Mouse (Mus musculus): ENCODE measurements around the gene Mib2. TPM values are rescaled to one million over a fixed set of nuclear protein-coding genes. Genes with fewer than 3 reads are reported as not detected.
"Not testable (repeated sequence)": the region's sequence is repeated elsewhere in the genome, so short reads cannot be mapped to it uniquely, and the experiment has no call there.

Mib2 gene
- polyA plus RNA-seq, 1 experiment from 2014 or later: 7.2 TPM

GRCm38 (mm10) chr4:155694482-155695401 is 25.7 kb upstream of the Mib2 start:
- no peaks in the 10 kb centered on the region for H3K36me3 ChIP-seq
- peak; percentile 21; the same call in 1 of the 2 replicates for ATAC-seq
- no peaks in the 10 kb centered on the region for H3K9me3 ChIP-seq (replicated peaks)
- H3K4me3 ChIP-seq: peak overlapping the region; percentile 61
- H3K27me3 ChIP-seq (replicated peaks): peaks cover 70% of the 10 kb centered on the region
- H3K9ac ChIP-seq: peak overlapping the region; percentile 58; the same call in 1 of the 2 replicates
- 0 out of 2 replicates have a peak overlapping the region, but pooled peaks have one; percentile 20 for H3K27ac ChIP-seq
- 1% methylated on average over 92 of the region's 92 CpGs for WGBS (ENCODE audit: insufficient replicate concordance)
- peak overlapping the region; percentile 82 for H3K4me2 ChIP-seq
- peaks cover 9% of the 10 kb centered on the region for H3K4me1 ChIP-seq

DNA sequence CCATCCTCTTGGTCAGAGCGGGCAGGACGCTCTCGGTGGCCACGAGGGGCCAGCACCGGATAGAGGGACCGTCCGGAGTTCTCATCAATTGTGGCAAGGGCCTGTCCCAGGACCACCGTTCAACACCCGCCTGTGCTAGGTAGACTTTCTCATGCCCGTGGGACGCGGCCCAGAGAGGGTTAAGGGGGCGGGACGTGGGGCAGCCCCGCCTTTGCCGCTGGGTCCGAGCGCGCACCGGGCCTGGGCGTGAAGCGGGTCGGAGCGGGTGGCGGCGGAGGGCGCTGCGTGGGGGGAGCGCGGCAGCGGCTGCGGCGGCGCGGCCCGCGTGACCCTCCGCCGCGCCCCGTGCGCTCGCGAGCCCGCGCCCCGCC is 25.1 kb upstream of the Mib2 start, which contains the start of gene Fndc10:
Fndc10 (plus strand) TSS at position 232 of the 371 bp plus-strand sequence.
- 0 out of 2 replicates have a peak within 1 kb of the TSS, but pooled peaks have one; percentile 20 for H3K27ac ChIP-seq
- no peaks in the 10 kb centered on the region for H3K9me3 ChIP-seq (replicated peaks)
- H3K4me2 ChIP-seq: peak within 1 kb of the TSS; percentile 82
- peaks cover 9% of the 10 kb centered on the region for H3K4me1 ChIP-seq
- peaks cover 70% of the 10 kb centered on the region for H3K27me3 ChIP-seq (replicated peaks)
- H3K36me3 ChIP-seq: no peaks in the 10 kb centered on the region
- H3K4me3 ChIP-seq: peak within 1 kb of the TSS; percentile 61
- 1% methylated on average over 39 of the region's 47 CpGs for WGBS (ENCODE audit: insufficient replicate concordance)
- ATAC-seq: peak; percentile 41; the same call in 1 of the 2 replicates
- peak within 1 kb of the TSS; percentile 58; the same call in 1 of the 2 replicates for H3K9ac ChIP-seq

GRCm38 (mm10) chr4:155692421-155692820 is 23.4 kb upstream of the Mib2 start:
- H3K9me3 ChIP-seq (replicated peaks): no peaks in the 10 kb centered on the region
- H3K36me3 ChIP-seq: no peaks in the 10 kb centered on the region
- no peak overlapping the region for H3K4me2 ChIP-seq
- no peak overlapping the region for H3K9ac ChIP-seq
- H3K27me3 ChIP-seq (replicated peaks): peaks cover 70% of the 10 kb centered on the region
- H3K27ac ChIP-seq: no peak overlapping the region
- H3K4me1 ChIP-seq: peaks cover 9% of the 10 kb centered on the region
- ATAC-seq: no peak
- WGBS (ENCODE audit: insufficient replicate concordance): 84% methylated on average over 3 of the region's 3 CpGs
- no peak overlapping the region for H3K4me3 ChIP-seq

DNA sequence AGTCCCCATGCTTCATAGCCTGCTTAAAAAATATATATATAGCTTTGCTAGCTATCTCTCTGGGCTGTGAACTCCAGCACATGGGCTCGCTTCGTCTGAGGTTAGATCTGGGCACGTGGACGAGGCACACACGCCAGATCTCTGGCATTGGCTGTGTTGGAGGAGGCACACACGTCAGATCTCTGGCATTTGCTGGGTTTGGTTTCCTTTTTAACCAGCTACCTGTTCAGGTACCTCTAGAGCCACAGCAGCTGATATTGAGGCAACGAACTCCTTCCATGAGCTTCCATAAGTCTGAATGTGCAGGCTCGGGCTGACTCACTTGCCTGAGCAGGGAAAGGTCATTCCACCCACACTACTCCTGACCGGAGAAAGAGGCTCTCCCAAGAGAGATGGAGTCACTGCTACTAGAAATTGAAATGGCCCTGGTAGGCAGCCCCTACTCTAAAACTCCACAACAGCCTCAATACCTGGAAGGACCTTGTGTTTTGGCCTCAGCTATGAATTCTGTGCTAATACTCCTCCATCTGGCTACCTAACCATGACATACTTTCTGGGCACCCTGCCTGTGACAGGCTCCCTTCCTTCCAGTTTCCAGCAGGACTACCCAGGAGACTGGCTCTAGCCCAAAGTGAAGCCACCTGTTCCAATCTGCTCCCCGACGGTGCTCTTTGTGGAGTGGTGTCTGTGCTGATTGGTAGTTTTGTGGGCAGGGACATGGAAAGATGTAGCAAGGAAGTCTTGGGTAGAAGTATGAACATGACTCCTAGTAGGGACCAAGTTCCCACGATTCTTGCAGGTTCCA is 21.8 kb upstream of the Mib2 start:
- no peak overlapping the region for H3K4me2 ChIP-seq
- H3K27me3 ChIP-seq (replicated peaks): peaks cover 61% of the 10 kb centered on the region
- WGBS (ENCODE audit: insufficient replicate concordance): 66% methylated on average over 12 of the region's 12 CpGs
- no peak overlapping the region for H3K9ac ChIP-seq
- no peak for ATAC-seq
- H3K4me3 ChIP-seq: no peak overlapping the region
- peaks cover 9% of the 10 kb centered on the region for H3K4me1 ChIP-seq
- no peaks in the 10 kb centered on the region for H3K36me3 ChIP-seq
- no peak overlapping the region for H3K27ac ChIP-seq
- H3K9me3 ChIP-seq (replicated peaks): no peaks in the 10 kb centered on the region

DNA sequence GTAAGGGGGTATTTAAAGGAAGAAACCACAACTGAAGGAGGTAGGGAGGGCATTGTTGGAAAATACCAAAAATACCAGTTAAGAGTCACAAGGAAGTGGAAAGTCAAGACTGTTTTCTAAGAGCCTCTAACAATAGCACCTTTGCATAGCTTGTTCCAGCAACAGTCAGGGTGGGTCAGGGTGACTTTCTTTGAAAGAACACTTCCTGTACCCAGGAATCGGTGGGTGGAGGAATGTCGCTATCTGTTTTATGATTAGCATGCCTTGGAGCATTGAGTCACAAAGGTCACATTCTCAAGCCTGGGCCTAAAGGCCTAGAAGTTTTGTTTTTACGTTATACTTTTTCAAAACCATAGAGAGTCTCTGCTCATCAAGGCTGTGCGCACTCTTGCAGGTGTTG is 18.8 kb upstream of the Mib2 start:
- ATAC-seq; H3K36me3 ChIP-seq; H3K4me3 ChIP-seq; H3K27ac ChIP-seq; H3K9ac ChIP-seq; H3K4me1 ChIP-seq; H3K9me3 ChIP-seq (replicated peaks); H3K4me2 ChIP-seq: not testable (repeated sequence)
- peaks cover 36% of the 10 kb centered on the region for H3K27me3 ChIP-seq (replicated peaks)
- 76% methylated on average over 4 of the region's 4 CpGs for WGBS (ENCODE audit: insufficient replicate concordance)

DNA sequence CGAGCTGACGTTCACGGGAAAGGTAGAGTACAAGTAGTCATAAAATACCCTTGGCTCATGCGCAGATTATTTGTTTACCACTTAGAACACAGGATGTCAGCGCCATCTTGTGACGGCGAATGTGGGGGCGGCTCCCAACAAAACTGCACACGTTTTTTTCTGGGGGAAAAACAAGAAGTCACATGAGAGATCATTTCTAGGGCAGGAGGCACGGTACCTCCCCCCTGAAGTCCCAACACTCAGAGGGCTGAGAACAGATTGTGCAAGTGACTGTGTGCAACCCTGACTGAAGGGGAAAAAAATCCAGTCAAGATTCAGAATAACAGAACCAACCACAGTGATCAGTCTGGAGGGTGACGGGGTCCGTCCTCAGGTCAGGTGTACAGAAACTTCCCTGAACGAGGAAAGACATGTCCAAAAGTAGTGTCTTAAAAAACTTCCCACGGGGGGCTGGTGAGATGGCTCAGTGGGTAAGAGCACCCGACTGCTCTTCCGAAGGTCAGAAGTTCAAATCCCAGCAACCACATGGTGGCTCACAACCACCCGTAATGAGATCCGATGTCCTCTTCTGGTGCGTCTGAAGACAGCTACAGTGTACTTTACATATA is 14.8 kb upstream of the Mib2 start:
- H3K27ac ChIP-seq; ATAC-seq; H3K36me3 ChIP-seq; H3K4me3 ChIP-seq; H3K9me3 ChIP-seq (replicated peaks); H3K9ac ChIP-seq; H3K4me1 ChIP-seq; H3K4me2 ChIP-seq: not testable (repeated sequence)
- H3K27me3 ChIP-seq (replicated peaks): peaks cover 12% of the 10 kb centered on the region
- WGBS (ENCODE audit: insufficient replicate concordance): 82% methylated on average over 16 of the region's 19 CpGs

- ATAC-seq: no peak
- Histone ChIP-seq H3K4me3 (no peak overlapping the region), H3K27ac (no peak overlapping the region), H3K9me3 (replicated peaks) (no peaks in the 10 kb centered on the region), H3K4me1 (no peaks in the 10 kb centered on the region), H3K36me3 (no peaks in the 10 kb centered on the region), H3K4me2 (no peak overlapping the region), H3K27me3 (replicated peaks) (peaks cover 5% of the 10 kb centered on the region; the same call in 1 of the 2 replicates), H3K9ac (no peak overlapping the region)
- 61% methylated on average over 2 of the region's 2 CpGs for WGBS (ENCODE audit: insufficient replicate concordance)
Measured at GRCm38 (mm10) chr4:155675991-155676390, 7.0 kb upstream of the Mib2 start.

- Histone ChIP-seq H3K4me1 (peaks cover 17% of the 10 kb centered on the region), H3K27ac (no peak overlapping the region), H3K4me3 (no peak overlapping the region), H3K9ac (no peak overlapping the region), H3K4me2 (no peak overlapping the region), H3K27me3 (replicated peaks) (peaks cover 5% of the 10 kb centered on the region; the same call in 1 of the 2 replicates), H3K9me3 (replicated peaks) (no peaks in the 10 kb centered on the region), H3K36me3 (no peaks in the 10 kb centered on the region)
- no peak for ATAC-seq
- WGBS (ENCODE audit: insufficient replicate concordance): 44% methylated on average over 2 of the region's 2 CpGs
Measured at GRCm38 (mm10) chr4:155672082-155672481, 3.1 kb upstream of the Mib2 start.

DNA sequence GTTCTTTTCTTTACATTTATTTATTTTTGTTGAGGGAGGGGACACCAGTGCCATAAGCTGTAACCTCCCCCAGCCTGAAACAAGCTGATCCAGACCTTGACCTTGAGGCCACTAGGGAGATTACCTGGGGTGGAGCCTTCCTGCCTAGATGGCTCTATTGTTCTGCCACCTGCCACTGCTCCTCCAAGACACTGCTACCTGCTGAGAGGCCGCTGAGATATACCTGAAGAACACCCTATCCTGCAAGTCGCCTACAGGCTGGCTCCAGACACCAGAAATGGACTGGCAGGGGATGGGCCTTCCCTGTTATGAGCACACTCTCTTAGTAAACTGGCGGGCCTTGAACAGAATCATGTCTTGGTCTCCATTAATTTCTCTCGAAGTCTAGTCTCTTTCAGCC is 1.2 kb upstream of the Mib2 start:
- not testable (repeated sequence) for ATAC-seq; H3K27me3 ChIP-seq (replicated peaks); H3K36me3 ChIP-seq; H3K27ac ChIP-seq; H3K9ac ChIP-seq; H3K9me3 ChIP-seq (replicated peaks)
- Histone ChIP-seq H3K4me1 (peaks cover 17% of the 10 kb centered on the region), H3K4me3 (peak overlapping the region; percentile 87; the same call in 1 of the 2 replicates), H3K4me2 (peak overlapping the region; percentile 90)
- WGBS (ENCODE audit: insufficient replicate concordance): 67% methylated on average over 4 of the region's 4 CpGs

GRCm38 (mm10) chr4:155669598-155670075 is 639 bp upstream of the Mib2 start:
- no peaks in the 10 kb centered on the region for H3K9me3 ChIP-seq (replicated peaks)
- peak overlapping the region; percentile 81; the same call in 1 of the 2 replicates for H3K9ac ChIP-seq
- peaks cover 17% of the 10 kb centered on the region for H3K4me1 ChIP-seq
- no peak for ATAC-seq
- H3K4me3 ChIP-seq: peak overlapping the region; percentile 87
- no peaks in the 10 kb centered on the region for H3K36me3 ChIP-seq
- peaks cover 5% of the 10 kb centered on the region; the same call in 1 of the 2 replicates for H3K27me3 ChIP-seq (replicated peaks)
- peak overlapping the region; percentile 90 for H3K4me2 ChIP-seq
- 1% methylated on average over 8 of the region's 8 CpGs for WGBS (ENCODE audit: insufficient replicate concordance)
- H3K27ac ChIP-seq: no peak overlapping the region

DNA sequence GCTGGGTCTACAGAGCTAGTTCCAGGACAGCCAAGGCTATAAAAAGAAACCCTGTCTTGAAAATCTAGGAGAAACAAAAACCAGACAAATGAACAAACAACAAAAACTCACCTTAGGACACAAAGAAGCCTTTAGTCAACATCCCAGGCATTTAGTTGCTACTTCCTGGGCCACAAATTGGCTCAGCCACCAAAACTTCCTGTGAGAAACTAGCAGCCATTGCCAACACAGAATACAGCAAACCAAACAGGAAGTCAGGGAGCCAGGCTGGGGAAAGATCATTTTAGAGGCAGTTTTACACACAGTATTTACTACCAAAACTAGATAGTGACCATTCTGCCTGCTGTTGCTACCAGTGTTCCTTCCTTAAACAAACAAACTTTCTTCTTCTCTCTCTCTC is 2.1 kb downstream of the Mib2 start:
- peaks cover 24% of the 10 kb centered on the region for H3K4me1 ChIP-seq
- no peak overlapping the region for H3K9ac ChIP-seq
- H3K4me2 ChIP-seq: no peak overlapping the region
- H3K36me3 ChIP-seq: no peaks in the 10 kb centered on the region
- no peaks in the 10 kb centered on the region for H3K27me3 ChIP-seq (replicated peaks)
- H3K4me3 ChIP-seq: no peak overlapping the region
- H3K9me3 ChIP-seq (replicated peaks): no peaks in the 10 kb centered on the region
- ATAC-seq: no peak
- no peak overlapping the region for H3K27ac ChIP-seq
